ENCODE assay signal across 8 mouse cellular contexts in genomic region chr9:25592355-25592955, GRCm38 (mm10).
DNase-seq lines count a peak whose midpoint lies in the region; ATAC-seq and TF ChIP-seq lines count a peak whose summit lies in the region.

No protein-coding gene starts in this region.

- DNase-seq in midbrain, embryonic 10.5 days (ENCODE audit: low spot score), result no peak
- no peak for DNase-seq in kidney, postnatal 0 days (ENCODE audit: low spot score)
- DNase-seq in embryo, embryonic 10 days (ENCODE audit: low spot score), result no peak
- DNase-seq in urinary bladder, postnatal 25 days (ENCODE audit: low spot score), result no peak

- no peak overlapping the region for H3K27ac ChIP-seq in midbrain, embryonic 13.5 days
- H3K27ac ChIP-seq in midbrain, embryonic 10.5 days (replicated peaks), result no peak overlapping the region
- no peak overlapping the region for H3K27ac ChIP-seq in heart, embryonic 14.5 days (replicated peaks in 1 of 2; ENCODE audit: control insufficient read depth in 1 of 2, insufficient read depth in 1 of 2, low read depth in 2 of 2, low read length in 2 of 2)
- H3K27ac ChIP-seq in kidney, postnatal 0 days, result no peak overlapping the region
- H3K27ac ChIP-seq in stomach, embryonic 14.5 days (ENCODE audit: low read length), result no peak overlapping the region

- ATAC-seq in midbrain, embryonic 13.5 days, result peak; percentile 78
- peak; percentile 45; the same call in 1 of the 2 replicates for ATAC-seq in heart, embryonic 14.5 days (ENCODE audit: insufficient number of reproducible peaks, insufficient read depth, low FRiP score, low read depth)
- ATAC-seq in kidney, postnatal 0 days (replicated peaks; ENCODE audit: low FRiP score, low read depth), result peak; percentile 16; the same call in 1 of the 2 replicates
- peak; percentile 35; the same call in 1 of the 2 replicates for ATAC-seq in stomach, embryonic 14.5 days (ENCODE audit: insufficient number of reproducible peaks, insufficient read depth, low FRiP score, low read depth)
- no peak for ATAC-seq in cerebellum, adult (ENCODE audit: insufficient number of reproducible peaks, low FRiP score, low TSS enrichment)

- H3K36me3 ChIP-seq in midbrain, embryonic 13.5 days, result no peaks in the 10 kb centered on the region
- no peaks in the 10 kb centered on the region for H3K36me3 ChIP-seq in midbrain, embryonic 10.5 days
- H3K36me3 ChIP-seq in heart, embryonic 14.5 days (ENCODE audit: control insufficient read depth, insufficient read depth, low read length), result peaks cover 33% of the 10 kb centered on the region
- H3K36me3 ChIP-seq in kidney, postnatal 0 days (ENCODE audit: insufficient read depth, low read length), result no peaks in the 10 kb centered on the region
- no peaks in the 10 kb centered on the region for H3K36me3 ChIP-seq in stomach, embryonic 14.5 days (ENCODE audit: control insufficient read depth, insufficient read depth, low read length)

- H3K27me3 ChIP-seq in midbrain, embryonic 13.5 days, result no peaks in the 10 kb centered on the region
- no peaks in the 10 kb centered on the region for H3K27me3 ChIP-seq in midbrain, embryonic 10.5 days (ENCODE audit: low read depth, poor library complexity, severe bottlenecking)
- no peaks in the 10 kb centered on the region for H3K27me3 ChIP-seq in heart, embryonic 14.5 days (ENCODE audit: control insufficient read depth, insufficient read depth, low read length)
- H3K27me3 ChIP-seq in kidney, postnatal 0 days (ENCODE audit: insufficient read depth, low read length), result no peaks in the 10 kb centered on the region
- H3K27me3 ChIP-seq in stomach, embryonic 14.5 days (ENCODE audit: control insufficient read depth, insufficient read depth, low read length), result no peaks in the 10 kb centered on the region

- no peak for TF ChIP-seq CTCF in kidney, postnatal 0 days (IDR thresholded peaks at IDR 0.05; ENCODE audit: low read depth)

- no peak overlapping the region for H3K4me2 ChIP-seq in midbrain, embryonic 13.5 days (replicated peaks)
- peak overlapping the region; percentile 59; the same call in 1 of the 2 replicates for H3K4me2 ChIP-seq in heart, embryonic 14.5 days (ENCODE audit: low read length)
- H3K4me2 ChIP-seq in kidney, postnatal 0 days (ENCODE audit: low read length), result no peak overlapping the region
- H3K4me2 ChIP-seq in stomach, embryonic 14.5 days (replicated peaks; ENCODE audit: low read depth, low read length), result no peak overlapping the region

- H3K9ac ChIP-seq in midbrain, embryonic 13.5 days (replicated peaks), result no peak overlapping the region
- no peak overlapping the region for H3K9ac ChIP-seq in heart, embryonic 14.5 days (ENCODE audit: low read length)
- no peak overlapping the region for H3K9ac ChIP-seq in kidney, postnatal 0 days (ENCODE audit: low read depth, low read length)
- H3K9ac ChIP-seq in stomach, embryonic 14.5 days (replicated peaks; ENCODE audit: low read depth, low read length), result no peak overlapping the region

- H3K9me3 ChIP-seq in midbrain, embryonic 13.5 days, result no peaks in the 10 kb centered on the region
- no peaks in the 10 kb centered on the region for H3K9me3 ChIP-seq in midbrain, embryonic 10.5 days (replicated peaks)
- H3K9me3 ChIP-seq in heart, embryonic 14.5 days (ENCODE audit: control insufficient read depth, low read length), result no peaks in the 10 kb centered on the region
- no peaks in the 10 kb centered on the region for H3K9me3 ChIP-seq in kidney, postnatal 0 days (replicated peaks; ENCODE audit: low read length)
- H3K9me3 ChIP-seq in stomach, embryonic 14.5 days (ENCODE audit: control insufficient read depth, low read depth, low read length), result no peaks in the 10 kb centered on the region

- 0 out of 2 replicates have a peak, but pooled peaks cover 5% of the 10 kb centered on the region for H3K4me1 ChIP-seq in midbrain, embryonic 13.5 days (replicated peaks)
- H3K4me1 ChIP-seq in midbrain, embryonic 10.5 days, result peaks cover 14% of the 10 kb centered on the region
- peaks cover 10 to 17% of the 10 kb centered on the region in 2 experiments for H3K4me1 ChIP-seq in heart, embryonic 14.5 days (ENCODE audit: control insufficient read depth in 2 of 2, insufficient read depth in 2 of 2, low read length in 2 of 2)
- no peaks in the 10 kb centered on the region for H3K4me1 ChIP-seq in kidney, postnatal 0 days (replicated peaks; ENCODE audit: insufficient read depth, low read length)
- no peaks in the 10 kb centered on the region for H3K4me1 ChIP-seq in stomach, embryonic 14.5 days (ENCODE audit: control insufficient read depth, insufficient read depth, low read length)

- whole genome bisulfite sequencing in midbrain, embryonic 13.5 days, result 64% methylated on average over 4 of the region's 4 CpGs
- WGBS in midbrain, embryonic 10.5 days, result 75% methylated on average over 4 of the region's 4 CpGs
- 36% methylated on average over 4 of the region's 4 CpGs for WGBS in heart, embryonic 14.5 days
- WGBS in kidney, postnatal 0 days, result 62% methylated on average over 4 of the region's 4 CpGs
- WGBS in stomach, embryonic 14.5 days, result 55% methylated on average over 4 of the region's 4 CpGs

- no peak overlapping the region for H3K4me3 ChIP-seq in midbrain, embryonic 13.5 days (replicated peaks)
- H3K4me3 ChIP-seq in midbrain, embryonic 10.5 days, result no peak overlapping the region
- no peak overlapping the region for H3K4me3 ChIP-seq in heart, embryonic 14.5 days (ENCODE audit: control insufficient read depth in 1 of 2, insufficient read depth in 1 of 2, low read depth in 1 of 2, low read length in 2 of 2)
- no peak overlapping the region for H3K4me3 ChIP-seq in kidney, postnatal 0 days (replicated peaks; ENCODE audit: low read depth, low read length)
- no peak overlapping the region for H3K4me3 ChIP-seq in stomach, embryonic 14.5 days (ENCODE audit: low read depth, low read length)
